Mouse (Mus musculus) frontal cortex, postnatal 25 days (tissue): ENCODE measurements around the gene Dmgdh.

Experiments used
- DNase-seq, 2 experiments: peaks; one replicate each; pipeline ENCODE4 v3.0.0; 2022; ENCODE audit warnings: low spot score in 2 of 2

Dmgdh gene

DNA sequence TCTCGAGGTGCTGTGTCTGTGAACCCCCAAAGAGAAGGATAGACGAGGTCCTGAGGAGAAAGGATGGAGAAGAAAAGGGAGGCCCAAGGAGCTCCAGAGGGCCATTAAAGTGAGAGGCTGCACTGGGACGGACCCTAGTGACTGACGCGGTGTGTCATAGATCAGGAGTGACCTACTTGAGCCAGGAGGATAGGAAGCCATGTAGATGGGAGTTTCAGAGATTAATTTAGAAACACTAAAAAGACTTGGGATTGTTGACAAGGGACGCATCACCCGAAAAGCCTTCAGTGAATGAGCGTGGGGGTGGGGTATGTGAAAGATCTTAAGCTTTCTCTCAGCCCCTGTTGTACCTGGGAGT is 98.0 kb downstream of the Dmgdh start:
- no peak for DNase-seq

DNA sequence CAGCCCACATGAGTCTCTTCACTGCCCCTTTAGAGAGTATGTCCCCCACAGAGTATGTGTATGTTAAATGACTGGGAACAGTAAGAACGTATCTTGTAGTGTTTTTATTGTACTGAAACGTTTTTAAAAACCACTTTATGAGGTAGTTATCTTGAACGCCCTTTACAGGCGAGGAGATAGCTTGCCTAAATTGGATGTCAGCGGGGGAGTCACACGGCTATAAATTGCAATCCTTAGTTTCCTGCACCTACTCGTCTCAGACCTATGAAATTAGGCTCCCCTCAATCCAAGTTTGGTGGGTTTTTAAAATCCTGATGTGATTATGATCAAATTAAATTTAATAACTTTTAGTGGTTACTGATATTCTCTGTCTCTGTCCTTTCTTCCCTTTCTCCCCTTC is 98.6 kb downstream of the Dmgdh start:
- DNase-seq: no peak

DNA sequence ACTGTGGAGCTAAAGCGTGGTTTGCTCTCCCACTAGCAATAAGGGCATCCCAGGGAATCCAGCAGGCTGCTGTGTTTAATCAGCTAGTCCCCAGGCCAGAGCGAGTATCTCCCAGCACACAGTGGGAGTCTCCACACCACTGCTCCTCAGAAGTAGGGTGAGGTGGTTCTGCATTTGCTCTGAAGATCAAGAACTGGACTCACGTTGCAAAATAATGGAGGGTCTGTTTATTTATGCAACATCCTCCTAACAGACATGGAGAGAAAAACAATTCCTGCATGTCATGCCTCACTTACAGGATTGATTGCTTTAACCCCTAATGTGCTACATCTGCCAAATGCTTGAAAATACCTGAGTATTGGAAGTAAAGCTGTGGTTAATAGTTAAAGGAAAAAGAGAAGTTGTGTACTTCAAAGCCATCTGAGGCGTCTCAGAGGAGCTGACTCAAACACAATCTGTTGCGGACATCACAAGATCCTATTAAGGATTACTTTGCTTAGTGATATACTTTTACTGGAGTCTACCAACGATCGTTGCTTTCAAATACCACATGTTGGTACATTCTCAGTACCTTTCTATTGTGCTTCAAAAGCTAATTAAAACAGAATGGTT is 99.6 kb downstream of the Dmgdh start:
- no peak for DNase-seq

DNA sequence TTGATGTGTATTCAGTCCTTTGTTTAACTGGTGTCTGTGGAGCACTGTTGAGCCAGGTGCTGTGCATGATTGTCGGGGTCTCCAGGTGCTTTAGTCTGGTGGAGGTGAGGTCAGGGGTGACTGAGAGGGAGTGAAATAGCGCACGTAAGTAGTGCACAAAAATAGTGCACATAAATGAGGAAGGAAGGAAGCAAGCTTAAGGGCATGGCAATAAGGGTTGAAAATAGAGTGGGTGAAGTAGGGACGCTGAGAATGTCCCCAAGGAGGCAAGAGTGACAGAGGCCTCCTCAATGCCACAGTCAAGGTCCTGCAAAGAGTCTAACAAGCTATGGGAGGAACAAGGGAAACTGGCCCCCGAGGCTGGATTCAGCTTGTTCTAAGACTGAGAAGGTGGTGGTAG is 108.6 kb downstream of the Dmgdh start:
- no peak for DNase-seq

GRCm38 (mm10) chr13:93785329-93785728 is 111.1 kb downstream of the Dmgdh start:
- no peak for DNase-seq

- no peak for DNase-seq
These were observed 111.8 kb downstream of the Dmgdh start for GRCm38 (mm10) chr13:93786051-93786450.

- no peak for DNase-seq
These were observed 113.4 kb downstream of the Dmgdh start for GRCm38 (mm10) chr13:93787647-93788046.

- DNase-seq: no peak
These were observed 118.9 kb downstream of the Dmgdh start for GRCm38 (mm10) chr13:93792945-93793642.

DNA sequence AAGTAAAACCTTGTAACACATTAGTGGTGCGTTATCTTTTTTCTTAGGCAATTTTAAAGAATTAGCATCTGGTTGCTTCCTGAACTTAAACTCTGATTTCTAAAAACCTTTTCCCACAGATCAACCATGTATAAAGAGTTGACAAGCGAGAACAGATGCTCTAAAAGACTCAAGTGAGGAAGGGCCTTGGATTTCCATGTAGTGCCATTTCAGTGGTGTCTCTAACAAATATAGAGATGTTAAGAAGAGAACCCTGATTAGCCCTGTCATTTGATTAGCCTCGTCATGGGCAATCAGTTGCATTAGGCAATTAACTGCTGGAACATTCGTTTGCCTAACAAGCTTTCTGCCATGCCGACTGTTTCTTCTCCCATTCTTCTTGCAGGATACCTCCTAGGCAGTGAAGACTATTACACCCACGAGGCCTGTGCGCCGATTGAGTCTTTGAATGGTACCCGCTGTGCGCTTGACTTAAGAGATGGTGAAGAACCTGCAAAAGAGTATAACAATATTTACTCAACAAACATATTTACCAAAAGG is 119.5 kb downstream of the Dmgdh start:
- no peak for DNase-seq

- DNase-seq: no peak
These were observed 122.9 kb downstream of the Dmgdh start for GRCm38 (mm10) chr13:93797011-93797600.
